Mouse (Mus musculus): Measurements from ENCODE around the gene Btbd7.

Gene Btbd7

GRCm38 (mm10) chr12:102782841-102783240 lies 95.4 kb downstream of the Btbd7 start:
- in situ Hi-C loops (cut with MboI, MseI), result no loop called here

- in situ Hi-C loops (cut with MboI, MseI), result no loop called here
Observed at GRCm38 (mm10) chr12:102779452-102779851, 98.8 kb downstream of the Btbd7 start.

DNA sequence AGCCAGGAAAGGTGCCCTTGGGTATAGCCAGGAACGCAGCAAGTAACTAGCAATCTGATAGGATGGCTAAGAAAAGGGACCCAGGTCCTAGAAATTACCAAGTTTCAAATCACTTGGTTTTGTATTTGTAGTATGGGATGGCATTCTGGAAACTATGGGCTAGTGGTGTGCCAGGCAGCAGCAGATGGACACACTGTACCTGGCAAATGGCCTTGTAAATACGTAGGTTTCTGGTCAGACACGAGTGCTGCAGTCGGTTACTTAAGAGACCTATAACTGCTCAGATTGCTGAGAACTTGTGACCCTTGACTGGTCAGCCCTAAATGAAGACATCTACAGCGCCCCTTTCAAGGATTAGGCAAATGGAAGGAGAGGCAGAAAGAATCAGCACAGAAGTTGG lies 100.1 kb downstream of the Btbd7 start:
- in situ Hi-C loops (cut with MboI, MseI), result no loop called here

DNA sequence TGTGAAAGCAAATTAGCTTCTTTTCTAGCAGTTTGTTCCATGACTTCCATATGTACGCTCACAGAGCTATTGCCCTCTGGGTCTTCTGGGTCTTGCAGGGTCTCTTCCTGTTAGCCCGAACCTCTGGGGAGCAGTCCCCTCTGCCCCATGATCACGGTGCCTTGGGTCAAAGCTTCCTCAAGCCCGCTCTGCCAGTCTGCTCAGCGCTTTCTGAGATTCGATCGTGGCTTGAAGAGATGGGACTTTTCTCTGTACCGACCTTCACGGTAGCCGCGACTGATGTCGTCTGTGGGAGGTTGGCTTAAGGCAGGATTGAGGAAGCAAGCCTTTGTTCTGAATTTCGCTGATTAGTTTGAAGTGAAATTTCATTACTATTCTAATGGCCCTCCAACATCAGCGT lies 102.2 kb downstream of the Btbd7 start:
- in situ Hi-C loops (cut with MboI, MseI), result no loop called here

DNA sequence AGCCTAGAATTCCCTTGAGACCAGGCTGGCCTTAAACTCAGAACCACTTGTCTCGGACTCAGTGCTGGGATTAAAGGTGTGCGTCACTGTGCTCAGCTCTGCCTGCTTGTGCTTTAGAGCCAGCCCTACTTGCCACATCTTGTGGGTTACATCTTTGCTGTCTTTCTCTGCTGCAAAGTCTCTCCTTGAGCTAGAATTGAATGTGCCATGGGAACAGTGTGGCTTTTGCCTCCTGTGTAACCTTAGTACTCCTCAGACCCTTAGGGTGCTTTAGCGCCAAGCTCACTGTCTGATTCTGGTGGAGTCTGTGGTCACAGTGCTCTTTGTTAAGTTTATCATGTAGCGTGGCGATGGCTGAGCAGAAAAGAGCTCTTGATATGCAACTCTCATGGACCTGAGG lies 105.6 kb downstream of the Btbd7 start:
- in situ Hi-C loops (cut with MboI, MseI), result no loop called here

GRCm38 (mm10) chr12:102771601-102772000 lies 106.7 kb downstream of the Btbd7 start:
- in situ Hi-C loops (cut with MboI, MseI), result no loop called here

GRCm38 (mm10) chr12:102769000-102769399 lies 109.3 kb downstream of the Btbd7 start:
- in situ Hi-C loops (cut with MboI, MseI), result no loop called here

DNA sequence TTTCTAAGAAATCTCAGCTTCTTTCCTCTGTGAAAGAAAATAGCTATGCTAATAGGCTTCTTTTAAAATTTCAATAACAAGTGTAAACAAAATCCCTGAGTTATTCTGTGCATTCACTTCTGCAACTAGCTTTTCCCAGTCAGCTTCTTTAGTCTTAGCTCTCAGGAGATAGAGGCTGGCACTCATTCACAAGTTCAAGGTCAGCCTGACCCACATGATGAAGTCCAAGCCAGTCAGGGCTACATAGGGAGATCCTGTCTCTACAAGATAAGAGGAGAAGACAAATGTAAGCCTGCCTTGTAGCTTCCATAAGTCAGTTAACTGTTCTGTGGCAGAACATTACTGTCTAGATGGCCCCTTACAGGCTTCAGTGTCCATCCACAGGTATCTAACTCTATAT lies 114.6 kb downstream of the Btbd7 start:
- in situ Hi-C loops (cut with MboI, MseI), result no loop called here

DNA sequence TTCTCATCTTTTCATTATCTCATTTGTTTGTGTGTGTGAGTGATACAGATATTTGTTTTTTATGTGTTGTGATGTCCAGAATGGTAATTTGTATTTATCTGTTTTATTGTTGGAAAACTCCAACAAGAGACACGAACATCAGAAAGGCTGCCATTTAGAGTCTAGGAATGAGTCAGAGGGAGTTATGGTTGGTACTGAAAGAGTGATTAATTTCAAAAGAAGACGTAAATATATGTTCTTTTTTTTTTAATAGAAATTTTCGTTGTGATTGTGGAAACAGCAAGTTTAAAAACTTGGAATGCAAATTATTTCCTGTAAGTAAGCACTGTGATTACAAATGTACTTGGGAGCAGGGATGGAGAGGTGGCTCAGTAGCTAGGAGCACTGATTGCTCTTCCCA lies 116.6 kb downstream of the Btbd7 start:
- in situ Hi-C loops (cut with MboI, MseI), result no loop called here

- in situ Hi-C loops (cut with MboI, MseI), result loop anchor here (5.0 kb wide), 1 partner anchor 118 kb away; the partner anchor contains the start of gene Btbd7
Observed at GRCm38 (mm10) chr12:102758936-102759335, 119.3 kb downstream of the Btbd7 start.

DNA sequence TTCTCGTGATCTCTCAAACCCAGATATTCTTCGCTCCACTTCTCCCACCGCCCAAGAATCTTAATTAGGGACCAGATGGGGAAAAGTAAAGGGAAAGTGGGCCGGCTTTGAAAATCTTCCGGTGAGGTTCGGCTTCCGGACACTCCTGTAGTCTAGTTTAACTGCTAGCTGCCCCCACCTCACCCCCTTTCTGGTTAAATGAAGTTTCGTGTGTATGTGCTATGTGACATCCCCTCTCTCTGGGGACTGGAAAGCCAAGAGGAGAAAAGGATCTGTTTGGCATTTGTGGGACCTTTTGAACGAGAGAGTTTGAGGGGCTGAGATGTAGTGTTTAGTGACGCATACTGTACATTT lies 119.9 kb downstream of the Btbd7 start, which contains the start of gene Gm20604:
Gene Gm20604, minus strand, starts transcription at position 270 of the 354 bp plus-strand sequence.
- in situ Hi-C loops (cut with MboI, MseI), result loop anchor here (5.0 kb wide), 1 partner anchor 119 kb away; the partner anchor contains the start of gene Btbd7

GRCm38 (mm10) chr12:102757689-102758402 lies 120.4 kb downstream of the Btbd7 start, which contains the start of the genes Gm28051, Gon7 and Ubr7:
Gm28051 (minus strand) TSS chr12:102757765.
Gon7 (minus strand) TSS chr12:102757803.
Ubr7 (plus strand) TSS chr12:102757967.
- in situ Hi-C loops (cut with MboI, MseI), result loop anchor here (5.0 kb wide), 1 partner anchor 119 kb away; the partner anchor contains the start of gene Btbd7

GRCm38 (mm10) chr12:102757055-102757688 lies 121.1 kb downstream of the Btbd7 start:
- in situ Hi-C loops (cut with MboI, MseI), result loop anchor here (5.0 kb wide), 1 partner anchor 120 kb away; the partner anchor contains the start of gene Btbd7

DNA sequence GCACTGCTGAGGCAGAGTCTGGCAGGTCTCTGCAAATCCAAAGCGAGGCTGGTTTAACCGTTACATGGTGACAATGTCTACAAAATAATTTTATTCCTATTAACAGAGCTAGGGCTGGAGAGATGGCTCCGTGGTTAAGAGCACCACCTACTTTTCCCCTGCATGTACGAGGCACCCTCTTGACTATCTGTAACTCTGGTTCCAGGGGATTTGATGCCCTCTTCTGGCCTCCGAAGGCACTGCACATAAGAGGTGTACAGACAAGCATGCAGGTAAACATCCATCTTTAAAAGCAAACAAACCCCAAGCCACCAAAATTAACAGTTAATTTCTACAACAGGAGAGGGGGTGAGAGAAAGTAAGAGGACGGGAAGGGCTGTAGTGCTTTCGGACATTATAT lies 122.0 kb downstream of the Btbd7 start:
- in situ Hi-C loops (cut with MboI, MseI), result loop anchor here (5.0 kb wide), 1 partner anchor 121 kb away; the partner anchor contains the start of gene Btbd7

DNA sequence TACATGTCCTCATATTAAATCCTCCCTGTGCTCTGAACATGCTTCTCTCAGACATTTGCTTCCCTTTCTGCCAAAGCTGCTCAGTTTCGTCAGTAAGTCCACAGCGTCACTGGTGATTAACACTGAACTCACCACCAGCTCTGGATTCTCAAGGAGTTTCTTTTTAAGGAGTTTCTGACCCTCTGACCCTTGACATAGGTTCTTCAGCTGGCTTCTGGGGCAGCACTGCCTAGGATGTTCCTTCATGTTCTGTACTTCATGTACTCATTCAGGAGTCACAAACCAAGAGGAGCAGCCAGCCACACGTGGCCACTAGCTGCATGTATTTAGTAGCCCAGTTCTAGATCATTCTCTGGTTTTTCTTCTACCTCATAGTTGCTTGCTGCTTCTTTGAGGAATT lies 130.0 kb downstream of the Btbd7 start:
- in situ Hi-C loops (cut with MboI, MseI), result loop anchor here (10.0 kb wide), 1 partner anchor 587 kb away; no protein-coding TSS in a partner anchor

DNA sequence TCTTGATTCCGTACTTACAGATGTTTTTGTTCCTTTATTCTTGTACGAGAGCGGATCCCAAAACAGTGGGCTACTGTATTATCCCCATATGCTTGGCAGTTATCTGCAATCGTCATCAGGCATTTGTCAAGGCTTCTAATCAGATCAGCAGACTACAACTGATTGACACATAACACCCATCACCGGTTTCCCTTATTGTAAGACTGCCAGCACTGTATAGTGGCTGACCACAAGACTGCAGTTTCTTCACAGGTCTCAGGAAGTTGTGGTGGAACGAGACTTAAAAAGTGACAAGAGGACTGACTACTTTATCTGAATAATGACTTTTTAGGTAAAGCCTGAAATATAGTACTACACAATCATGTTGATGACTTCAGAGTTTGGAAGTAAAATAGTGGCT lies 133.4 kb downstream of the Btbd7 start:
- in situ Hi-C loops (cut with MboI, MseI), result loop anchor here (10.0 kb wide), 1 partner anchor 590 kb away; no protein-coding TSS in a partner anchor

DNA sequence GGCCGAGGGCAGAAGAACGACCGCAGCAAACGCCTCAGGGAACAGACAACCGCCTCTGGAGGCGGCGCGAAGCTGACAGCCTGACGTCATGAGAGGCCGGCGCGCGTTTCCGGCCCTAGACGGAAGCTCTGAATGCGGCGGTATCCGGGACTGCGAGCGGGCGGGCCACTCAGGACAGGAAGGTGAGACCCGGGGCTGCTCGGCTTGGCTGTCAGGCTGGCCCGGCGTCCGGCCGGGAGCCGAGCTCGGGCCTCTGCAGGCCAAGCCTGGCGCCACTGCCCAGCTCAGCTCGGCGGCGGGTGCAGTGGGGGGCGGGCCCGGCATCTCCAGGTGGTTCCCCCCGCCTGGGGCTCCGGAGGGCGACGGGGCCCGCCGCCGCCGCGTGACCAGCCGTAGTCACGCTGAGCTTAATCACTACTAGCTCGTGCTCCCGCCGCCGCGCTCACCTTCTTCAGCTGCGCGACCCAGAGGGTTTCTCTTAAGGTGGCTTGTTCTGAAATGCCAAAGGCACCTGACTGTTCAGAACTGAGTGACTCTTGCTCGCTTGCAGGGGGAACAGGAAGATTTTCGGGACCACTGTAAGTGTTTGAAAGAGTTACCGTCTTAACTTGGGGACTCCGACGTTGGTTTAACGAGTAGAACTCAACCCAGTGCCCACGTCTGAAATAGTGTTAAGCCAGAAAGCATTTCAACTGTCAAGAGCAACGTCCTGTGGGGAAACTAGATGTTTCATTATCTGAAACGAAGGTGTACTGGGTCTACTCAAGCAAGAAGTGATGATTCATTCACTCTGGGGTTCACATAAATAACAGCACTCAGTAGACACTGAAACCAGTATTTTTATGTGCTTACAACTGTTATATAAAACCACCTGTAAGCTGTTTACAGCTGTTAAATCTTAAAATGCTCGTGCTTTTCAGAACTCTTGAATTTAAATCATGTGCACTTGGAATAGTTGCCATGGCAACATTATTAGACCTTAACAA lies 134.4 kb downstream of the Btbd7 start, which contains the start of the genes Moap1 and Tmem251:
Gene Moap1, minus strand, starts transcription at position 73 of the 986 bp plus-strand sequence.
Gene Tmem251, plus strand, starts transcription at position 174 of the 986 bp plus-strand sequence.
- in situ Hi-C loops (cut with MboI, MseI), result loop anchor here (10.0 kb wide), 1 partner anchor 591 kb away; no protein-coding TSS in a partner anchor

- in situ Hi-C loops (cut with MboI, MseI), result loop anchor here (10.0 kb wide), 1 partner anchor 592 kb away; no protein-coding TSS in a partner anchor
Observed at GRCm38 (mm10) chr12:102743036-102743588, 135.2 kb downstream of the Btbd7 start.

- in situ Hi-C loops (cut with MboI, MseI), result loop anchor here (10.0 kb wide), 1 partner anchor 593 kb away; no protein-coding TSS in a partner anchor
Observed at GRCm38 (mm10) chr12:102742056-102742455, 136.2 kb downstream of the Btbd7 start.

DNA sequence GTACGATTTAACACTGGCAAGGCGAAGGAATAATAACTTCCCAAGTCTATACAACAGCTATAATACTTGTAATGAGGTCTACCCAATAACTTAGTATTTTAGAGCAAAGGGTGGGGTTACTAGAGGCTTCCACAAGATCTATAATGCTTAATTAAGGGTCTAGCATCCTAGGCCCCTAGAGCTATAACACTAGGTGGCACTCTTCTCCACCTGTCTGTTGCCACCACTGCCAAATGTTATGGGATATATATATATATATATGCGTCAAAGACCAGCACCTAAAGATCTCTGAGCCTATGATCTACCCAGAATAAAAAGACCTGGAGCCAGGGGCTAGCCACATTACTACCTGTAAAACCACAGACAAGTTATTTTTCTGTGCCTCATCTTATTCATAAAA lies 138.0 kb downstream of the Btbd7 start:
- in situ Hi-C loops (cut with MboI, MseI), result loop anchor here (10.0 kb wide), 1 partner anchor 595 kb away; no protein-coding TSS in a partner anchor

Data from T-helper 2 cell (primary cell).